Mouse (Mus musculus) kidney, adult 2 months (tissue): Measurements from ENCODE around the gene Kcna7.

Source experiments
- CTCF ChIP-seq: fragments of 200-500 bp; conservative IDR thresholded peaks from 2 replicates; pipeline ENCODE4 v1.5.1; 2011; ENCODE audit warnings: low read depth, mild to moderate bottlenecking, control low read depth, low read length, moderate library complexity, mixed read lengths; ENCODE audit not compliant: insufficient read depth, insufficient read length
- POLR2A ChIP-seq: fragments of 200-500 bp; IDR thresholded peaks from one replicate; pipeline ENCODE4 v1.6.1; 2011; ENCODE audit warnings: low read depth, low read length, control low read depth

DNA sequence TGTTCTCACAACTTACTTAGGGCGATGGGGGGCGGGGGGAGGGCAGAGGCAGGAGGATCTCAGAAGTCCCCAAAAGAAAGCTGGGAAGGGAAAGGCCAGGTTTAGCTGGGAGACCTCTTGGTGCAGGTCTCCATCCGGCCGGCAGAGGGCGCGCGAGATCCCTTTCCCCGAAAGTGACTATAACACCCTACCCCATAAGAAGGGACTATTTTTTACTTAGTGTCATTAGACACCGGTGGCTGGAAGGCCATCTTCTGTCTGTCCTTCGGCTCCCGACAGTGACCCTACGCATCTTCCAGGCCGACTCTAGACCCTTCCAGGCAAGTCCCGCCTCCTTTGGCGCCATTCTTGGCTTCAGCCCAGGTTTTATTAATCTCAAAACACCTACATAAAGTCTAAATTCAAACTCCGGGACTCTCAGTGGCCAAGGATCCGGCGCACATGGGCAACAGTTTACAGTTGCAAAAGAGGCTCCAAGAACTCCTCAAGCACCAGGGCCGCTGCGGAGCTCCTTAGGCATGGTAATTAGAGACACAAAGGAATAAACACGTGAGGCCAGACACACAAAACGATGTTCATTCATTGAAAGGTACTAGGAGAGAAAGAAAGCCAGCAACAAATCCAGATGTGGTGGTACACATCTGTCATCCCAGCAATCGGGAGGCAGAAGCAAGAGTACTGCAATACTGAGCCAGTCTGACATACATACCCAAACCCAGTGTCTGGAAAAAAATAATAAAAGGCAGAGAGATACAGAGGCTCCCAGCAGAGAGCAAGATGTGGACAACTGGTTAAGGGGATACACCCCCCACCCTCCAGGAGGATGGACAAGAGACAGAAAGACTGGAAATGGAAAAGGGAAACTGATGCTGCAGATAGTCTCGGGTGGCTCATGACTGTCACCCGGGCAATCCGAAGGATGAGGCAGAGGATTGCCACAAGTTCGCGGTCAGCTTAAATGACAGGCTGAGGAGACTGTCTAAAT, at the start of gene Kcna7:
- peak; percentile 81 for TF ChIP-seq CTCF
- TF ChIP-seq POLR2A, result no peak
